Mouse (Mus musculus) forebrain, embryonic 16.5 days (tissue): ENCODE measurements around the gene Cfap161. TPM values are rescaled to one million over a fixed set of nuclear protein-coding genes. Genes with fewer than 3 reads are reported as not detected.

Source experiments
- ATAC-seq: fragments of 200-750 bp; cut with Nextera tagmentation; 2 replicates; pipeline ENCODE4 v1.8.0; 2017; ENCODE audit warnings: mild to moderate bottlenecking, moderate library complexity
- H3K27ac ChIP-seq: fragments of 300-500 bp; sonication (generic); 2 replicates; pipeline ENCODE4 v1.5.1; 2014; ENCODE audit warnings: low read length, control low read depth
- H3K27me3 ChIP-seq: fragments of 300-500 bp; sonication (generic); replicated peaks from 2 replicates; pipeline ENCODE4 v1.6.1; 2014; ENCODE audit warnings: low read length; ENCODE audit not compliant: control insufficient read depth, insufficient read depth
- H3K36me3 ChIP-seq: fragments of 300-500 bp; sonication (generic); 2 replicates; pipeline ENCODE4 v1.6.1; 2014; ENCODE audit not compliant: control insufficient read depth, insufficient read depth
- H3K4me1 ChIP-seq: fragments of 300-500 bp; sonication (generic); replicated peaks from 2 replicates; pipeline ENCODE4 v1.6.1; 2014; ENCODE audit warnings: low read length; ENCODE audit not compliant: control insufficient read depth, insufficient read depth
- H3K4me2 ChIP-seq: fragments of 300-500 bp; sonication (generic); 2 replicates; pipeline ENCODE4 v1.6.1; 2014; ENCODE audit warnings: mild to moderate bottlenecking, low read length, control low read depth
- H3K4me3 ChIP-seq: fragments of 300-500 bp; sonication (generic); replicated peaks from 2 replicates; pipeline ENCODE4 v1.5.1; 2014; ENCODE audit warnings: mild to moderate bottlenecking, low read length, control low read depth
- H3K9ac ChIP-seq: fragments of 300-500 bp; sonication (generic); replicated peaks from 2 replicates; pipeline ENCODE4 v1.6.1; 2014; ENCODE audit warnings: low read depth, low read length, control low read depth
- H3K9me3 ChIP-seq: fragments of 300-500 bp; sonication (generic); 2 replicates; pipeline ENCODE4 v1.6.1; 2016; ENCODE audit warnings: low read length; ENCODE audit not compliant: control insufficient read depth
- WGBS: fragments of 180-500 bp; shearing (Covaris S2); extraction: QIAGEN DNeasy Blood & Tissue Kit; methylation state at CpG from one replicate; pipeline ENCODE4 v1.1.7; 2014; 5-methylcytosine and 5-hydroxymethylcytosine counted together
- polyA plus RNA-seq: library from polyadenylated mRNA; unstranded; fragments of >200 nt; fragmentation: Nextera tagmentation; extraction: Ambion mirVana; gene quantifications from 2 replicates; pipeline ENCODE4 v1.2.1, GENCODE M21; 2015

Cfap161 gene
- polyA plus RNA-seq, 1 experiment from 2014 or later, result 0.73 TPM

DNA sequence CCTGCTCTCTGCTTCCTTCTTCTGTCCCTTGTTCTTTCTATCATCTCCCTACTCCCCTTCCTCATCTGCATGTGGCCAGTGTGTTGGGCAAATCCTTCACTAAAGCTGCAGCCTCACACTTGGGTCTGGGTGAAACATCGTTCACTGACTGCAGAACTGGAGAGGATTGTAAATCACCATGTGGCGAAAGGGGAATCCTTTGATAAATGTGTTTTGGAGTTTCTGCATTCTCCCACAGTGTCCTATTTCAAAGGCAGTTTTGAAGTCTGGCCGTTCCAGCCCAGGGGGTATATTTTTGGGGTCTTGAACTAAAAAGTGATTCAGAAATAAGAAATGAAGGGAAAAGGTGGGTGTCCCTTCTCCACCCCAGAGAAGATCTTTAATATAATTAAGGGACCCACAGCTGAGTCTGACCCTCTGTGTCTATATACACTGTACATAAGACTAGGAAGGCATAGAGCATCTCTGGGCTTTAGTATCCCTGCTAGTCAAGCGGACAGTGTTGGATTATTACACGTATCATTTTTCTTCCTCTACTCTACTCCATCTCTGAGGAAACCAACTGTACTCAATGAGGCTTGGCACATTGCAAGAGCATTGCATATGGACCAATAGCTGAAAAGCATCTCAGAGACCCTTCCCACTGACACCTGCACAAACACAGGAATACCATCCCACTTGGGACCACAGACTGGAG lies 67.6 kb downstream of the Cfap161 start:
- no peak for ATAC-seq
- no peak overlapping the region for H3K4me3 ChIP-seq
- no peaks in the 10 kb centered on the region for H3K9me3 ChIP-seq
- no peaks in the 10 kb centered on the region for H3K36me3 ChIP-seq
- 89% methylated on average over 5 of the region's 5 CpGs for WGBS
- H3K27me3 ChIP-seq, result no peaks in the 10 kb centered on the region
- no peak overlapping the region for H3K4me2 ChIP-seq
- no peaks in the 10 kb centered on the region for H3K4me1 ChIP-seq
- H3K27ac ChIP-seq, result no peak overlapping the region
- H3K9ac ChIP-seq, result no peak overlapping the region

DNA sequence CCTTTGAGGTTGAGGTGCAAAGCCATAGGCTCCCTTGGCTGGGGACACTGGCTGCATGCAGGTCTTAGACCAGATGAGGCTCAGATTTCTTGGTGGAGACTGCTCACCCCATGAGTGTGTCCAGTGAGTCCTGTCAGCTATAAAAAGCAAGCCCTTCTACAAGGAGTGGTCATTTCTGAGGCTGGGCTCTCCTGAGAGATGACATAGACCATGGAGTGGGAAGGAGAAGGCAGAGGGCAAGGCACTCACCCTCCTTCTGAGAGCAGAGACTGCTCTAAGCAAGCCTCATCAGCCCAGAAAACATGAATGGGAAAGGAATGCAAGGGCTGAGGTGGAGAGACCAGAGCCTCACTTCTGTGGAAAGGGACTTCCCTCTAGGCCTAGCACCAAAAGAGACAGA lies 68.9 kb downstream of the Cfap161 start:
- no peak for ATAC-seq
- no peaks in the 10 kb centered on the region for H3K36me3 ChIP-seq
- H3K9me3 ChIP-seq, result no peaks in the 10 kb centered on the region
- no peaks in the 10 kb centered on the region for H3K4me1 ChIP-seq
- no peak overlapping the region for H3K27ac ChIP-seq
- no peaks in the 10 kb centered on the region for H3K27me3 ChIP-seq
- H3K4me3 ChIP-seq, result no peak overlapping the region
- no peak overlapping the region for H3K9ac ChIP-seq
- no peak overlapping the region for H3K4me2 ChIP-seq

DNA sequence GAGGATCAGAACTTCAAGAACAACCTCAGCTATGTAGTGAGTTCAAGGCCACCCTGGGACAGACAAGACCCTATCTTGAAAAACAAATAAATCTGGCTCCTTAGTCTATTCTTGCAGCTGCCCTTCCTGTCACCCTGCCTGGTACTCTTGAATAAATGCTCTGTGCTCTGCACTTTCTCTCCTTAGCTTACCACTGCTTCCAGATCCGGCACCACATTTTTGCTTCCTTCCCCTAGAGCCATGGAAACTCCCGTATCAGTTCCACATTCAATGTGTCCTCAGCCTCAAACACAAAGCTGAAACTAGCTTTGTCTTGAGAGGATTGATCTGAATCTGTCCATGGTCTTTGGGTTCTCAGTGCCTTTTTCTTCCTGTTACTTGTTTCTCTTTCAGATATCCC lies 70.1 kb downstream of the Cfap161 start:
- WGBS, result 78% methylated on average over 2 of the region's 2 CpGs

More for the DNA sequence above, 70.1 kb downstream of the Cfap161 start:
- H3K9me3 ChIP-seq, result no peaks in the 10 kb centered on the region
- H3K27me3 ChIP-seq, result no peaks in the 10 kb centered on the region
- no peak overlapping the region for H3K4me3 ChIP-seq
- no peaks in the 10 kb centered on the region for H3K36me3 ChIP-seq
- no peak overlapping the region for H3K27ac ChIP-seq
- no peak overlapping the region for H3K4me2 ChIP-seq
- no peak overlapping the region for H3K9ac ChIP-seq
- no peaks in the 10 kb centered on the region for H3K4me1 ChIP-seq
- no peak for ATAC-seq

Other genes starting within 250 kb of the Cfap161 start
- 0.22 and 0.23 TPM in 2 replicates for gene Tmc3, start 210.0 kb downstream of the Cfap161 start, polyA plus RNA-seq
- 7.2 and 8.3 TPM in 2 replicates for gene Stard5, start 162.9 kb downstream of the Cfap161 start, polyA plus RNA-seq
- 0.90 and 1.5 TPM in 2 replicates for gene Il16, start 49.2 kb downstream of the Cfap161 start, polyA plus RNA-seq
- 4.7 and 5.4 TPM in 2 replicates for gene Tlnrd1, start 89.4 kb upstream of the Cfap161 start, polyA plus RNA-seq
- gene Mesd, start 89.6 kb upstream of the Cfap161 start, polyA plus RNA-seq, result 64.4 and 72.8 TPM in 2 replicates